Mouse (Mus musculus): Measurements from ENCODE around the gene Lrch1. TPM values are rescaled to one million over a fixed set of nuclear protein-coding genes. Genes with fewer than 3 reads are reported as not detected.

Gene Lrch1
- polyA plus RNA-seq, 1 experiment from 2014 or later = 13.5 TPM

GRCm38 (mm10) chr14:74733397-74733796, 214.3 kb downstream of the Lrch1 start:
- Histone ChIP-seq H3K9ac (replicated peaks; ENCODE audit: low read depth) (no peak overlapping the region), H3K4me1 (ENCODE audit: insufficient read depth, low read depth, low read length) (peaks cover 2% of the 10 kb centered on the region; the same call in 1 of the 2 replicates), H3K9me3 (ENCODE audit: low read length) (no peaks in the 10 kb centered on the region), H3K36me3 (ENCODE audit: insufficient read depth, low read length) (peaks cover 4% of the 10 kb centered on the region; the same call in 1 of the 2 replicates), H3K4me3 (ENCODE audit: low read depth, low read length) (no peak overlapping the region), H3K4me2 (replicated peaks; ENCODE audit: low read depth, low read length) (no peak overlapping the region), H3K27me3 (replicated peaks; ENCODE audit: insufficient read depth, low read length) (no peaks in the 10 kb centered on the region), H3K27ac (ENCODE audit: low read length) (no peak overlapping the region)
- TF ChIP-seq CTCF (IDR thresholded peaks at IDR 0.05) (no peak), EP300 (IDR thresholded peaks at IDR 0.05) (no peak)
- ATAC-seq (no peak), DNase-seq (ENCODE audit: low spot score) (peak; percentile 35)
- 66% methylated on average over 2 of the region's 2 CpGs for WGBS

GRCm38 (mm10) chr14:74732079-74732783, 215.4 kb downstream of the Lrch1 start, which contains the start of gene Esd:
Esd (plus strand) TSS chr14:74732297.
- H3K9ac ChIP-seq (replicated peaks; ENCODE audit: low read depth) = peak within 1 kb of the TSS; percentile 84
- H3K9me3 ChIP-seq (ENCODE audit: low read length) = no peaks in the 10 kb centered on the region
- peaks cover 4% of the 10 kb centered on the region; the same call in 1 of the 2 replicates for H3K36me3 ChIP-seq (ENCODE audit: insufficient read depth, low read length)
- H3K27ac ChIP-seq (ENCODE audit: low read length) = peak within 1 kb of the TSS; percentile 84
- WGBS = under 1% methylated on average over 47 of the region's 53 CpGs
- H3K4me2 ChIP-seq (replicated peaks; ENCODE audit: low read depth, low read length) = peak within 1 kb of the TSS; percentile 75
- peak within 1 kb of the TSS; percentile 86 for H3K4me3 ChIP-seq (ENCODE audit: low read depth, low read length)
- no peaks in the 10 kb centered on the region for H3K27me3 ChIP-seq (replicated peaks; ENCODE audit: insufficient read depth, low read length)
- H3K4me1 ChIP-seq (ENCODE audit: insufficient read depth, low read depth, low read length) = peaks cover 2% of the 10 kb centered on the region; the same call in 1 of the 2 replicates
- peak; percentile 98 for DNase-seq (ENCODE audit: low spot score)
- peak; percentile 28; the same call in 1 of the 2 replicates for TF ChIP-seq EP300 (IDR thresholded peaks at IDR 0.05)
- peak; percentile 48 for TF ChIP-seq CTCF (IDR thresholded peaks at IDR 0.05)
- peak; percentile 99 for ATAC-seq

GRCm38 (mm10) chr14:74731221-74732078, 216.2 kb downstream of the Lrch1 start:
- WGBS = 19% methylated on average over 9 of the region's 9 CpGs
- ATAC-seq (peak; percentile 28; the same call in 1 of the 2 replicates), DNase-seq (ENCODE audit: low spot score) (peak; percentile 58)

GRCm38 (mm10) chr14:74723541-74723940, 224.1 kb downstream of the Lrch1 start:
- H3K27ac ChIP-seq (ENCODE audit: low read length) = no peak overlapping the region
- 71% methylated on average over 3 of the region's 3 CpGs for WGBS
- TF ChIP-seq EP300 (IDR thresholded peaks at IDR 0.05) (no peak), CTCF (IDR thresholded peaks at IDR 0.05) (0 out of 2 replicates have a peak, but pooled peaks have one; percentile 24)

More at GRCm38 (mm10) chr14:74731221-74732078, 216.2 kb downstream of the Lrch1 start:
- no peaks in the 10 kb centered on the region for H3K9me3 ChIP-seq (ENCODE audit: low read length)
- peak overlapping the region; percentile 75 for H3K4me2 ChIP-seq (replicated peaks; ENCODE audit: low read depth, low read length)
- H3K9ac ChIP-seq (replicated peaks; ENCODE audit: low read depth) = no peak overlapping the region
- H3K36me3 ChIP-seq (ENCODE audit: insufficient read depth, low read length) = no peaks in the 10 kb centered on the region
- peaks cover 2% of the 10 kb centered on the region; the same call in 1 of the 2 replicates for H3K4me1 ChIP-seq (ENCODE audit: insufficient read depth, low read depth, low read length)
- peak overlapping the region; percentile 26 for H3K27ac ChIP-seq (ENCODE audit: low read length)
- no peak for TF ChIP-seq CTCF (IDR thresholded peaks at IDR 0.05)
- TF ChIP-seq EP300 (IDR thresholded peaks at IDR 0.05) = no peak
- peak overlapping the region; percentile 86 for H3K4me3 ChIP-seq (ENCODE audit: low read depth, low read length)
- no peaks in the 10 kb centered on the region for H3K27me3 ChIP-seq (replicated peaks; ENCODE audit: insufficient read depth, low read length)

GRCm38 (mm10) chr14:74709054-74709453, 238.6 kb downstream of the Lrch1 start:
- peak; percentile 69 for TF ChIP-seq CTCF (IDR thresholded peaks at IDR 0.05)
- TF ChIP-seq EP300 (IDR thresholded peaks at IDR 0.05) = no peak
- H3K4me1 ChIP-seq (ENCODE audit: insufficient read depth, low read depth, low read length) = no peaks in the 10 kb centered on the region
- DNase-seq (ENCODE audit: low spot score) = peak; percentile 78
- H3K36me3 ChIP-seq (ENCODE audit: insufficient read depth, low read length) = no peaks in the 10 kb centered on the region
- no peak overlapping the region for H3K9ac ChIP-seq (replicated peaks; ENCODE audit: low read depth)
- 17% methylated on average over 3 of the region's 3 CpGs for WGBS
- H3K4me2 ChIP-seq (replicated peaks; ENCODE audit: low read depth, low read length) = no peak overlapping the region
- H3K4me3 ChIP-seq (ENCODE audit: low read depth, low read length) = no peak overlapping the region
- no peak overlapping the region for H3K27ac ChIP-seq (ENCODE audit: low read length)
- H3K27me3 ChIP-seq (replicated peaks; ENCODE audit: insufficient read depth, low read length) = no peaks in the 10 kb centered on the region
- no peak for ATAC-seq
- H3K9me3 ChIP-seq (ENCODE audit: low read length) = no peaks in the 10 kb centered on the region

More at GRCm38 (mm10) chr14:74723541-74723940, 224.1 kb downstream of the Lrch1 start:
- Histone ChIP-seq H3K4me1 (ENCODE audit: insufficient read depth, low read depth, low read length) (no peaks in the 10 kb centered on the region), H3K9ac (replicated peaks; ENCODE audit: low read depth) (no peak overlapping the region), H3K36me3 (ENCODE audit: insufficient read depth, low read length) (no peaks in the 10 kb centered on the region), H3K4me3 (ENCODE audit: low read depth, low read length) (no peak overlapping the region), H3K9me3 (ENCODE audit: low read length) (no peaks in the 10 kb centered on the region), H3K4me2 (replicated peaks; ENCODE audit: low read depth, low read length) (no peak overlapping the region), H3K27me3 (replicated peaks; ENCODE audit: insufficient read depth, low read length) (no peaks in the 10 kb centered on the region)
- DNase-seq (ENCODE audit: low spot score) (no peak), ATAC-seq (no peak)

Other genes starting within 250 kb of the Lrch1 start
- 229 and 261 TPM in 2 replicates for gene Esd, start 215.6 kb downstream of the Lrch1 start, polyA plus RNA-seq (2015; fragmentation: Nextera tagmentation; extraction: Ambion mirVana)
- gene Rubcnl, start 68.2 kb upstream of the Lrch1 start, polyA plus RNA-seq (2015; fragmentation: Nextera tagmentation; extraction: Ambion mirVana) = 0.27 TPM in 2 replicates
- gene Lrrc63, start 183.0 kb upstream of the Lrch1 start, polyA plus RNA-seq (2015; fragmentation: Nextera tagmentation; extraction: Ambion mirVana) = 0.06 and 0.17 TPM in 2 replicates
- gene Lcp1, start 183.2 kb upstream of the Lrch1 start, polyA plus RNA-seq (2015; fragmentation: Nextera tagmentation; extraction: Ambion mirVana) = 73.7 and 89.5 TPM in 2 replicates

All from lung, postnatal 0 days (tissue).